Mouse (Mus musculus): ENCODE measurements at regions not wholly inside any gene's neighbourhood (a gene's known extent, or its start where the extent isn't known, plus 50 kb on each side); places are given as distances from the start of the nearest gene placed in this dataset.
A peak's percentile ranks its signal among the peaks of the same experiment; 100 is the strongest.

GRCm38 (mm10) chr14:79907761-79908160 lies 76.1 kb upstream of the Olfm4 start:
- dilution Hi-C loops (cut with MboI; ENCODE audit: extremely low pct_ligation_motif_present, extremely low pct_unique_long_range_greater_than_20kb, low sequenced_read_pairs) (no loop called here), in situ Hi-C loops (cut with MboI; ENCODE audit: low pct_ligation_motif_present, low pct_unique_long_range_greater_than_20kb, low sequenced_read_pairs) (loop anchor here (10.0 kb wide), 1 partner anchor 53 kb away; no protein-coding TSS in a partner anchor)
- H3K4me1 ChIP-seq (ENCODE audit: control insufficient read depth in 1 of 2, insufficient read depth in 2 of 2), result peaks cover 6 to 26% of the 10 kb centered on the region in 2 experiments; a peak in 3 of 4 replicates
- H3K4me3 ChIP-seq (replicated peaks in 1 of 3; ENCODE audit: low read depth in 2 of 3, low read length in 2 of 3, poor library complexity in 1 of 3), result no peak overlapping the region
- H3K4me2 ChIP-seq (ENCODE audit: insufficient read depth, low read depth, poor library complexity, severe bottlenecking), result no peak overlapping the region
- no peak overlapping the region for H3K9ac ChIP-seq (ENCODE audit: insufficient read depth, low read depth)
- H3K36me3 ChIP-seq (replicated peaks in 1 of 2; ENCODE audit: control insufficient read depth in 1 of 2, insufficient read depth in 1 of 2, low read length in 1 of 2), result peaks cover 0 to 8% of the 10 kb centered on the region in 2 experiments
- no peaks in the 10 kb centered on the region for H3K79me2 ChIP-seq (replicated peaks; ENCODE audit: control insufficient read depth, extremely low read depth, insufficient read depth, poor library complexity, severe bottlenecking)
- DNase-seq (ENCODE audit: extremely low read depth), result peak; percentile 57
- peaks cover 3% of the 10 kb centered on the region for H3K9me3 ChIP-seq (replicated peaks; ENCODE audit: low read length)
- H3K27me3 ChIP-seq (replicated peaks), result no peaks in the 10 kb centered on the region
- TF ChIP-seq MAX (IDR thresholded peaks at IDR 0.05; ENCODE audit: low read length) (no peak), EP300 (IDR thresholded peaks at IDR 0.05; ENCODE audit: low read length) (peak; percentile 31)
- no peak overlapping the region for H3K27ac ChIP-seq (ENCODE audit: insufficient read depth, low read depth)

- peaks cover 0 to 8% of the 10 kb centered on the region in 2 experiments for H3K36me3 ChIP-seq (replicated peaks in 1 of 2; ENCODE audit: control insufficient read depth in 1 of 2, insufficient read depth in 1 of 2, low read length in 1 of 2)
- H3K27ac ChIP-seq (ENCODE audit: insufficient read depth, low read depth), result no peak overlapping the region
- H3K4me3 ChIP-seq (replicated peaks in 1 of 3; ENCODE audit: low read depth in 2 of 3, low read length in 2 of 3, poor library complexity in 1 of 3), result no peak overlapping the region
- DNase-seq (ENCODE audit: extremely low read depth), result no peak
- no peak overlapping the region for H3K4me2 ChIP-seq (ENCODE audit: insufficient read depth, low read depth, poor library complexity, severe bottlenecking)
- H3K79me2 ChIP-seq (replicated peaks; ENCODE audit: control insufficient read depth, extremely low read depth, insufficient read depth, poor library complexity, severe bottlenecking), result no peaks in the 10 kb centered on the region
- H3K27me3 ChIP-seq (replicated peaks), result no peaks in the 10 kb centered on the region
- peaks cover under 1% of the 10 kb centered on the region for H3K9me3 ChIP-seq (replicated peaks; ENCODE audit: low read length)
- H3K4me1 ChIP-seq (ENCODE audit: control insufficient read depth in 1 of 2, insufficient read depth in 2 of 2), result peaks cover 6 to 24% of the 10 kb centered on the region in 2 experiments; a peak in 3 of 4 replicates
- in situ Hi-C loops (cut with MboI; ENCODE audit: low pct_ligation_motif_present, low pct_unique_long_range_greater_than_20kb, low sequenced_read_pairs) (loop anchor here (10.0 kb wide), 1 partner anchor 51 kb away; no protein-coding TSS in a partner anchor), dilution Hi-C loops (cut with MboI; ENCODE audit: extremely low pct_ligation_motif_present, extremely low pct_unique_long_range_greater_than_20kb, low sequenced_read_pairs) (no loop called here)
- H3K9ac ChIP-seq (ENCODE audit: insufficient read depth, low read depth), result no peak overlapping the region
- TF ChIP-seq SMC3 (IDR thresholded peaks at IDR 0.05; ENCODE audit: low read depth, low read length) (no peak), JUN (IDR thresholded peaks at IDR 0.05; ENCODE audit: insufficient read depth, low read depth, low read length) (no peak), PAX5 (IDR thresholded peaks at IDR 0.05; ENCODE audit: low read length) (no peak), HCFC1 (IDR thresholded peaks at IDR 0.05; ENCODE audit: low read depth, low read length) (no peak)
These were observed 78.3 kb upstream of the Olfm4 start for GRCm38 (mm10) chr14:79905574-79905973.

GRCm38 (mm10) chr14:79902355-79902754 lies 81.5 kb upstream of the Olfm4 start:
- Histone ChIP-seq H3K27ac (ENCODE audit: insufficient read depth, low read depth) (no peak overlapping the region), H3K9ac (ENCODE audit: insufficient read depth, low read depth) (no peak overlapping the region), H3K9me3 (replicated peaks; ENCODE audit: low read length) (no peaks in the 10 kb centered on the region), H3K4me1 (ENCODE audit: control insufficient read depth in 1 of 2, insufficient read depth in 2 of 2) (peaks cover 6 to 18% of the 10 kb centered on the region in 2 experiments; a peak in 3 of 4 replicates), H3K4me2 (ENCODE audit: insufficient read depth, low read depth, poor library complexity, severe bottlenecking) (no peak overlapping the region), H3K27me3 (replicated peaks) (no peaks in the 10 kb centered on the region), H3K36me3 (replicated peaks in 1 of 2; ENCODE audit: control insufficient read depth in 1 of 2, insufficient read depth in 1 of 2, low read length in 1 of 2) (peaks cover 0 to 11% of the 10 kb centered on the region in 2 experiments), H3K79me2 (replicated peaks; ENCODE audit: control insufficient read depth, extremely low read depth, insufficient read depth, poor library complexity, severe bottlenecking) (no peaks in the 10 kb centered on the region), H3K4me3 (replicated peaks in 1 of 3; ENCODE audit: low read depth in 2 of 3, low read length in 2 of 3, poor library complexity in 1 of 3) (no peak overlapping the region)
- dilution Hi-C loops (cut with MboI; ENCODE audit: extremely low pct_ligation_motif_present, extremely low pct_unique_long_range_greater_than_20kb, low sequenced_read_pairs), result no loop called here
- in situ Hi-C loops (cut with MboI; ENCODE audit: low pct_ligation_motif_present, low pct_unique_long_range_greater_than_20kb, low sequenced_read_pairs), result loop anchor here (10.0 kb wide), 1 partner anchor 48 kb away; no protein-coding TSS in a partner anchor
- TF ChIP-seq ZC3H11A (IDR thresholded peaks at IDR 0.05; ENCODE audit: low read depth, low read length) (no peak), MAZ (IDR thresholded peaks at IDR 0.05; ENCODE audit: low read depth, low read length) (no peak), CTCF (conservative IDR thresholded peaks at IDR 0.05 in 1 of 2, IDR thresholded peaks at IDR 0.05 in 1 of 2; ENCODE audit: low read depth in 2 of 2, low read length in 2 of 2) (no peak), POLR2AphosphoS2 (IDR thresholded peaks at IDR 0.05; ENCODE audit: low read depth, low read length) (no peak), MEF2A (IDR thresholded peaks at IDR 0.05; ENCODE audit: borderline replicate concordance, low read depth, low read length) (no peak), JUND (conservative IDR thresholded peaks at IDR 0.05; ENCODE audit: low read depth, low read length) (no peak), ZKSCAN1 (IDR thresholded peaks at IDR 0.05; ENCODE audit: borderline replicate concordance, low read depth, low read length) (no peak)
- no peak for DNase-seq (ENCODE audit: extremely low read depth)

Data from CH12.LX (cell line).